Mouse (Mus musculus) cerebellum, adult 2 months (tissue): Measurements from ENCODE around the gene Cers5.

Experiments used
- CTCF ChIP-seq: fragments of 200-500 bp; IDR thresholded peaks from 2 replicates; pipeline ENCODE4 v1.5.1; 2011; ENCODE audit warnings: low read depth, mild to moderate bottlenecking, control low read depth, low read length, moderate library complexity, borderline replicate concordance; ENCODE audit not compliant: insufficient read depth
- POLR2A ChIP-seq: fragments of 200-500 bp; IDR thresholded peaks from 2 replicates; pipeline ENCODE4 v1.6.1; 2011; ENCODE audit warnings: low read length, control low read depth, borderline replicate concordance; ENCODE audit not compliant: insufficient read depth

GRCm38 (mm10) chr15:99778148-99778547, 5.5 kb upstream of the Cers5 start:
- TF ChIP-seq CTCF (peak; percentile 47; the same call in 1 of the 2 replicates), POLR2A (no peak)
